Mouse (Mus musculus): ENCODE data around the gene C530025M09Rik.

C530025M09Rik gene

DNA sequence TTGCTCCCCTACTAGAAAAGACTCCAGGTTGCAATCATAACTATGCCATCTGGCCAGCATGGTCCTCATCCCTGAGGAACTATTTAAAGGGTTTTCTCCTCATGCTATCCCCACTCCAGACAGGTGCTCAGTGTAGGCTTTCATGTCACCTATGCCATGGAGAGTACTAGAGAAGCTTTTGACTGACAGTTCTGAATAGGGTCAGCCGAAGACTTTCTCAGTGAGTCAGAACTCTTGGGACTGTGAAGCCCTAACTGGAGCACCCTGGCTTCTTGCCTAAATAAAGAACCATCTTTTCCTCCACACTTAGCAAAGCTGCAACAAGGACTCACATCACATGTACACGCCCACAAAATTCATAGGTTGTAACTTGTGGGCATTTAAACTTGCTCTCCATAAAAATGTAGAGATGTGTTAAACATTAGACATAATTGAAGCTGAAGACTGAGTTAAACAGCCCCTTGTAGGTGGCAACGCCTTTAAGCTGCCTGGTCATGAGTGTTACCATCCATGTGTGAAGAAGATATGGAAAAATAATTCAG, 26.3 kb downstream of the C530025M09Rik start:
- DNase-seq (ENCODE audit: low read depth, low spot score): no peak

DNA sequence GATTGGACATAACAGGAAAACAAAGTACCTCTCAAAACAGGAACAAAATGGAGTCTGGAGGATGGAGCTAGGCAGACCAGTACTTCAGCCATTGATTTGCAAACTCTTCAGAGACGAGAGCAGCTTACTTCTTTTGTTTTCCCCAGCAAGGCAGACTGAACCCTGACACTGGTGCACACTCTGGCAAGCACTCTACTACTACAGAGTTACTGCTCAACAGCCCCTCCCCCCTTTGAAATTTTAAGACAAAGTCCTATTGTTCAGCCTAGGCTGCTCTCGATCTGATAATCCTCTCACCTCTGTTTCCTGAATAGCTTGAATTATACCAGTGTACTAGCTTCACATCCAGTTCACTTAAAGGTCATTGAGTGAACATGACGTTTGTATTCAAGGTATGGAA, 32.4 kb downstream of the C530025M09Rik start:
- peak; percentile 77 for DNase-seq (ENCODE audit: low read depth, low spot score)

Measured in ZHBTc4 (cell line).